Mouse (Mus musculus) left cerebral cortex, postnatal 25 days (tissue): ENCODE data around the gene Gm14419. TPM values are rescaled to one million over a fixed set of nuclear protein-coding genes. Genes with fewer than 3 reads are reported as not detected.
"Not testable (repeated sequence)": the region's sequence is repeated elsewhere in the genome, so short reads cannot be mapped to it uniquely, and the experiment has no call there.

Experiments
- DNase-seq, 2 experiments: peaks; one replicate each; pipeline ENCODE4 v3.0.0; 2022; ENCODE audit warnings: low spot score in 2 of 2, mixed read lengths in 1 of 2
- intact Hi-C: fragments of 180-260 bp; cut with DNase I; formaldehyde crosslinking; loops from one replicate; pipeline ENCODE4 v1.15.1; 2025
- total RNA-seq, 2 experiments: library from RNA; stranded (reverse); gene quantifications; 2 replicates each; pipeline ENCODE4 v1.2.3; 2021

Gm14419 gene
- total RNA-seq = 10 to 100 TPM; 64.9 to 65.0 TPM

DNA sequence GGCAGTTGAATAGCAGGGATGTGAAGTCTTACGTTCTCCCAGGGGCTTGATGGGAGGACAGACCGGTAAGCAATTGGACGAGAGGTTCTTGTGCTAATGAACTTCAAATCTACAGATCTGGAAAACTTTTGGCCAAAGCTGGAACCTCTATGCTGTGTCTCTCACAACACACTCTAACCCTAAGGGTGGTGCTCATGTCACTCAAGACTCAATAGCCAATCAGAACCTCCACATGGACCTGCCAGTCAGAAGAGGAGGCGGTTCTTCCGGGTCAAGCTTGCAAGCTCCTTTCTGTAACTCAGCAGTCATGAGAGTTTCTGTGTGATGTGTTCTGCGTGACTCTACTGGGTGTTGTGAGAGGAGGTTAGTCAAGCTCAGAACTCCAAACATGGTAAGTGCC, at the start of gene Gm14419:
Gm14419 (plus strand) TSS at position 301 of the 400 bp plus-strand sequence.
- intact Hi-C loops, DNase-seq: not testable (repeated sequence)

Other genes with a start within 250 kb of the Gm14419 start
- 10 to 100 TPM; 15.5 to 20.7 TPM for gene Gm14295, start 202.3 kb upstream of the Gm14419 start, total RNA-seq
- gene Gm14408, start 169.8 kb upstream of the Gm14419 start, total RNA-seq = not detected
- 10 to 100 TPM; 17.6 to 19.1 TPM for gene Gm14296, start 73.1 kb upstream of the Gm14419 start, total RNA-seq
- 1 to 10 TPM; 1.4 to 1.9 TPM for gene Gm14401, start 73.4 kb downstream of the Gm14419 start, total RNA-seq
- gene Gm14410, start 205.5 kb downstream of the Gm14419 start, total RNA-seq = 10 to 100 TPM; 54.9 to 65.0 TPM